Mouse (Mus musculus): ENCODE measurements around the gene Recql5.
A peak's percentile ranks its signal among the peaks of the same experiment; 100 is the strongest.

Recql5 gene

DNA sequence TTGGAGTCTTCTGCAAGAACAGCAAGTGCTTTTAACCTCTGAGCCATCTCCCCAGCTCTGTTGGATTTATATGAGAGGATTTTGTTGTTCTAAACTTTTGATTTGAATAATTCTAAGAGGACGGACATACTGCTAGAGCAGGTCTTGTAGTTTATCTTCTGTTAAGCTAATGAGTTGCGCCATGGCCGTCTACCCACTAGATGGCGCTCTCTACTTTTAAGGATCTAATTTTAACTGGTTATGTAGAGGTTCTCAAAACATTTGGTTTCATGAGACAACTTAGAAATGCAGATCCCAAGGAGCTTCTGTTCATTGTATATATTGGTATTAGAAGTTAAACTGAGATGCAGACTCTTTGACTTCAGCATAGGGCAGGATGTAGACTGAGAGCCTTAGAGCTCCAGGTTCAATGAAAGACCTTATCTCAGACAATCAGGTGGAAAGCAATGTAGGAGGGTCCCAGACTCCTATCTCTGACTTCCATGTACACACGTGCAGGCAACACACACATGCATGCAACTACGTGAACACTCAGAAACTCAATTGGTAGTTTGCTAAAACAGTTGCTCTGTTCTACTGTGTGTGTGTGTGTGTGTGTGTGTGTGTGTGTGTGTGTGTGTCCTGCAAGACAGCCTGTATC lies 6.5 kb upstream of the Recql5 start:
- peak; percentile 77 for DNase-seq

GRCm38 (mm10) chr11:115933747-115934110 lies 452 bp upstream of the Recql5 start:
- no peak for DNase-seq

DNA sequence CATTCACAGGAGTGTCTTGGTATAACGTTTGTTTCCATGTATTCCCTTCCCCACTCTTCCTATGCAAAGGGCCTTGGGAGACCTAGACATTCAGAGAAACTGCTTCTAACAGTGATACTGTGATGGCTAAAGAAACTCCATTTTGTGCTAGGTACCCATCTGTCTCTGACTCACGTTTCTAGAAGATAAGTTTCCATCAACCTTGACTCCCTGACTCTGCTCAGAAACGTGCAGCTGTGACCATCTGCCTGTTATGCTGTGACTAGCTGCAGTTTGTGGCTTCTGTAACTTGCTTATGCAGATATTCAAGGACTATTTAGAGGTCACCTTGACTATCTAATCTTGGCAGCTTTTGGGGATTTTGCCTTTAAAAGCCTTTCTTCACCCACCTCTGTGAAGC lies 2.0 kb downstream of the Recql5 start:
- DNase-seq, result no peak

DNA sequence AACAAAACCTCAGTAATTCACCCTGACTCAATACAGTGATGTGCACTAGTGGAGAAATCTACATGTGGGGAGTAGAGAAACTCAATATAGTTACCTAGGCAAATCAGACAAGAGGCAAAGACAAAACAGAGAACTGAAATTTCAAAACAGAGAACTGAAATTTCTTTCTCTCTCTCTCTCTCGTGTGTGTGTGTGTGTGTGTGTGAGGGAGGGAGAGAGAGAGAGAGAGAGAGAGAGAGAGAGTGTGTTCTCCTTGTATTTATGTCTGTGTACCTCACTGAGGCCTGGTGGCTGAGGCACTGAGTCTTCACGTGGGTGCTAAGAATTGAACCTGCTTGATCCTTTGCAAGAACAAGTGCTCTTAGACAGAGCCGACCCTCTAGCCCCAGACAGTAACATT lies 3.5 kb downstream of the Recql5 start:
- no peak for DNase-seq

- no peak for DNase-seq
Measured at GRCm38 (mm10) chr11:115929031-115929430, 4.2 kb downstream of the Recql5 start.

DNA sequence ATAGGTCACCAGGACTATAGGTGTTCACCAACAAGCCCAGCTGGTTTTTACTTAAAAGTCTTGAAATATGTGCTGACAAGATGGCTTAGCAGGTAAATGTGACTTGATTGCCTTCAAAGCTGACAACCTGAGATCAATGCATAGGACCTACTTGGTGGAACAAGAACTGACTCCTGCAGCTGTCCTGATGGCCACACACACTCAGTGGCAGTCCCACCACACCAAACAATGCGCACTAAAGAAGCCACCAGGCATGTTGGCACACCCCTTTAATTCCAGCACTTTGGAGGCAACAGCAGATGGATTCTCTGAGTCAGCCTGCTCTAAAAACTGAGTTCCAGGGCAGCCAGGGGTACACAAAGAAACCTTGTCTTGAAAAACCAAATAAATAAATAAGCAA lies 11.3 kb downstream of the Recql5 start:
- DNase-seq, result no peak

DNA sequence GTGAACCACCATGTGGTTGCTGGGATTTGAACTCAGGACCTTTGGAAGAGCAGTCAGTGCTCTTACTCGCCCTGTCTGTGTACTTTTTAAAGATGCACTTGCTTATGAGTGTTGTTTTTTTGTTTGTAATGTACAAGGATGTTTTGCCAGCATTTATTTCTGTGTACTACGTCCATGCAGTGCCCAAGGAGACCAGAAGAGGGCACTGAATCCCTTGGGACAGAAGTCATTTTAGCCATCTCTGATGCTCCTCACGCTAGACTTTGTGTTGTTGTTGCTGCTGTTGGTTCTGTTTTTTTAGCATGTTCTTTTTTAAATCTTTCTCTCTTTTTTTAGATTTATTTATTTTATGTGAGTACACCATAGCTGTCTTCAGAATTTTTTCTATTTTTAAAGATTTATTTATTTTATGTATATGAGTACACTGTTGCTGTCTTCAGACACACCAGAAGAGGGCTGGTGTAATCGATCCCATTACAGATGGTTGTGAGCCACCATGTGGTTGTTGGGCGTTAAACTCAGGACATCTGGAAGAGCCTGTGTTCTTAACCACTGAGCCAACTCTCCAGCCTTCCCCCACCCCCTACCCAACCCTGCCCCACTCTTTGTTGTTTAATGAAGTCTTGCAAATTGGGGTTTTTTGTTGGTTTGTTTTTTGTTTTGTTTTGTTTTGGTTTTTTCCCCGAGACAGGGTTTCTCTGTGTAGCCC lies 13.0 kb downstream of the Recql5 start:
- peak; percentile 74 for DNase-seq

DNA sequence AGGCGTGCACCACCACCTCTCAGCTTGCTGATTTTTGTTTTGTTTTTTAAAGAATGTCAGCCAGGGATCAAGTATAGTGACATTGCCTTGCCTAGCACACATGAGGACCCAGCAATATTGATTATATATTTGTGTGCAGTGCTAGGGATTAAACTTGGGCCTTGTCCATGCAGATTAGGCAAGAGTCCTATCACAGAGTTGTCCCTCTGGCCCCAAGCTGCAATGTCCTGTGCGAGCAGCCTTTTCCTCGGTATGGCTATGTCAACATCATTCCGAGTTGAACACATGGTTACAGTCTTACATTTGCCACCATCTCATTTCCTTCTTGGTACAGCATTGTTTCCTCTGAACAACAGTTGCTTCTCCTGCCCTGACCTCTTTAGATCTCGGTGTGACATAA lies 14.2 kb downstream of the Recql5 start:
- no peak for DNase-seq

GRCm38 (mm10) chr11:115918637-115919036 lies 14.6 kb downstream of the Recql5 start:
- no peak for DNase-seq

GRCm38 (mm10) chr11:115916579-115916978 lies 16.7 kb downstream of the Recql5 start:
- no peak for DNase-seq

DNA sequence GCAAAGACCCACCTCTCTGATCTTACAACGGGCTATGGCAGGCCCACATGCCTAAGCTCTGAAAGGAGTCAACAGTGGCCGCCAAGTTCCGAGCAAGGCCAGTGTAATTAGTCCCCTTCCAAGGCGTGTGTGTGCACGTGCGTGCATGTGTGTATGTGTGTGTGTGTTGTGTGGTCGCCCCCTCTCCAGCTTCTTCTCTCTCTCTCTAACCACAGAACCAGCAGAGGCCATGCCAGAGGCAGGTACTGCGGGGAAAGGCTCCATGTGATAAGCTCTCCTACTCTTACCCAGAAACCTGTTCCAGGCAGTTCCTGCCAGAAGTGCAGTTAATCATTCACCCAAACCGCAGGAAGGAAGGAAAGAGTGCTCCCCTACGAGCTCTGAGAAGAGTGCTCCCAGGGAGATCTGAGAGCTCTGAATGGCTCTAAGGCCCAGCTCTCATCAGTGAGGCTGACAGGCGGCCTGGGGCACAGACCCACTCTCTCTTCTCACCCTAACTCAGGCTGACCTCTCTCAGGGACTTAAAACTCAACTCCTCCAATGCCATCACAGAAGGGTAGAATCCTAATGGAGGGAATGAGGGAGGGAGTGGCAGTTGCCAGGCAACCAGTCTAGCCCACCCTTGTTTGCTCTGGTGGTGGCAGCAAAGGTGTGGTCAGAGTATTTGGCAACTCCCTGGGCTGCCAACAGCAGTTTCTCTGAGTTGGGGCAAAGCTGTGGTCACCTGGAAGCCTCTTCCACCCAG lies 21.5 kb downstream of the Recql5 start, which contains the start of gene Smim6:
Gene Smim6 (plus strand): TSS at position 386 of the 745 bp plus-strand sequence.
- no peak for DNase-seq

- DNase-seq, result no peak
Measured at GRCm38 (mm10) chr11:115911134-115911561, 22.1 kb downstream of the Recql5 start.

GRCm38 (mm10) chr11:115906521-115906920 lies 26.8 kb downstream of the Recql5 start:
- peak; percentile 30 for DNase-seq

- no peak for DNase-seq
Measured at GRCm38 (mm10) chr11:115906116-115906515, 27.2 kb downstream of the Recql5 start.

DNA sequence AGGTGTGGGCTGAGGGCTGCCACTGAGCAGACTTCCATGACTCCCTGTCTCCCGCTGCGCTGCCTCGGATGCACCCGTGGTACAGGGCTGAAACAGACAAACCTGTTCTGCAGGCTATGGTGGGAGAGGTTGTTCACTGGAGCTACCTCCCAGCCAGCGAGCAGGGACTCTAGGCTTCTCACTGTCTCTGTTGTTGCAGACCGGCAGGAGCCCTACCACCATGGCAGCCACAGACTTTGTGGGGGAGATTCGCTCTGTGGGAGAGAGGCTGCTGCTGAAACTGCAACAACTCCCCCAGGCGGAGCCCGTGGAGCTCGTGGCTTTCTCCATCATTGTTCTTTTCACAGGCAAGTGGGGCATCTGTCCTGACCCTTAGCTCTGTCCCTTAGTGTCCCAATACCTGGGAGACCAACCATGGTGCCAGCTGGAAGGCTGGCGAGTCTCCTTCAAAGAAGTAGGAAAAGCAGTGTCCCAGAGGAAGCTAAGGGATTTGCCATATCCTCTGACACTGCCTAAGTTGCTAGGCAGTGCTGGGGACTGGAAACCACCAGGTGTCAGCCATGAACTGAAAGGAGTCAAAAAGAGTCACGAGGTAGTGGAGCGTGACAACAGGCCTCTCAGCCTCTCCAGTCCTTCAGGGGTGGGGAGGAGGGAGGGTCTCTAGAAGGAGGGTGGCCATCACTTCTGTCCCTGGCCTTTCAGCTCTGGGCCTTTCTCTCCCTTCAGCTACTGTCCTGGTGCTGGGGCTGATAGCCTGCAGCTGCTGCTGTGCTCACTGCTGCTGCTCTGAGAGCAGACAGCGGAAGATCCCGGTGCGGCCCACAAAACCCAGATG lies 28.1 kb downstream of the Recql5 start:
- DNase-seq, result peak; percentile 16

GRCm38 (mm10) chr11:115904231-115904955 lies 28.9 kb downstream of the Recql5 start:
- DNase-seq, result no peak

- no peak for DNase-seq
Measured at GRCm38 (mm10) chr11:115903384-115904230, 29.7 kb downstream of the Recql5 start.

DNA sequence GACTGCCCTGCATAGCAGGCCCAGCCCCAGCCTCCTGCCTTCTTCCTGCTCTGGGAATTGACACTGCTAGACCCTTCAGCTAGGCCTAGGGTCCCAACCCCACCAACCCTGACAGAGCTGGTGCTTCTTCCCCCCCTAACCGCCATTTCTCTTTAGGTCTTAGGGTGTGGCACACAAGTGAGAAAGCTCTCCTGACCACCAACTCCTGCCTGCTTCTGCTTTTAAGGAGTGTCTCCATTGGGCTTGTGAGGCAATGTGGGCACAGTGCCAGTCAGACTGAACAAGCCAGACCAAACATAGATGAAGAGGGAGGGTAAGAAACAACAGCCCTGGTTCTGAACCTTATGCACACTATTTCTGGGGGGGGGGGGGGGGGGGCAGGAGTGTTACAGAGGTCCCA lies 30.4 kb downstream of the Recql5 start:
- DNase-seq, result no peak

DNA sequence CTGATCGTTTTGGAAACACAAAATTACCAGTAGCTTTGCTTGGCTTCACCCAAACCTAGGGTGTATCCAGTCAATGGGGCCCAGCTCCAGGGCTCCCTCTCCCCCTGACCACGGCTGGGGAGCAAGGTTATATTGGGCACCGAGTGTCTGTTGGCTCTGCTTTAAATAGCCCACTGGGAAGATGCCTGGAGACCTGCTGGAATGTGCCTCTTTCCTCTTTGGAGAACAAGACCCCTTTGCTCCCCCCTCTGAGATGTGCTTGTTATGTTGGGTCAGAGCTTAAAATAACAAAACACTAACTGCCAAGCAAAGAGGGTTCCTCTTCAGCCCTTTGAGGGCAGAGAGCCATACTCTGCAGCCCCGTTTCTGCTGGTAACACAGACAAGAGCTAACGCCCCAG lies 31.1 kb downstream of the Recql5 start:
- no peak for DNase-seq

DNA sequence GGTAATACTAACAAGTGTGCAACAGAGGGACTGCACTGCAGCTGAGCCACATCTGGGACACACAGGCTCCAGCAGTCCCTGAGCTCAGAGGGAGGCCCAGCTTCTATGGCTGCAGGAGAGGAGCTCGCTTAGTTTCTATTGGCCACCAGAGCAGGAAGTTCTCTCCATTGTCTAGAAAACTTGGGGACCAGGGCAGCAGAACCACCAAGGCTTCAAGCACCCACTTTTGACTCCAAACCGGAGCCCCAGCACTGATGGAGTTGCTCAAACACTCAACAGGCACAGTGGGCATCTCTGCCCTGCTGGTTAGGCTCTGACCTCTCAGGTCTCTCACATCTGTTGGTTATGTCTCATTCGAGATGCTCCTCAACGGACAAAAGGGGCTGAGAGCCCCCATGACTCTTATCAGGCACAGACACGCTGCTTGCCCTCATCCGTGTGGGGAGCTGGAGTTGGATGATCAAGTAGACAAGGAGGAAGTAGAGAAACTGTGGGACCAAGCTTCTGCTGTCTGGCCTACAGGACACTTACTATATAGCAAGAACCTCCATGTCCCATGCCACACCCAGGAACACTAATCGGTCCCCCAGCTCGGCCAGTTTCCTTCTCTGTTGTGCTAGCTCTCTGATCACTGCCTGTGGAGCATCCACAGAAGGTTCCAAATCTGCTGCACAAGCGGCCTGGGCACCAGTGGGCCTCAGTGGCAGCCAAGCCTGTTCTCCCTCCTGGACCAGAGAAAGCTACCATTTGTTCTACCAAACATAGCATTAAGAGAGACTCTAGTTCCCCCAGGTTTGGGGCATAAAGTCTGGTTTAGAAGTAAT lies 31.7 kb downstream of the Recql5 start:
- no peak for DNase-seq

Measured in retina, postnatal 1 day (tissue).